19 mouse cellular contexts compared by ENCODE assay signal in genomic region chr1:63442186-63442585, GRCm38 (mm10).
DNase-seq lines count a peak whose midpoint lies in the region.
"Had no signal": no experiment of that assay in that cellular context is flagged by ENCODE, and none has a peak within 500 bp of the region (broad histone marks: within the 10 kb centered on the region; RNA-seq: fewer than 3 reads in every experiment).

No protein-coding gene starts in this region.

- DNase-seq in heart, adult 11 months, result peak; percentile 37
- no peak for DNase-seq in heart, adult 9 months (ENCODE audit: low spot score in 2 of 2)
- DNase-seq in R1 (ENCODE audit: low read depth, low spot score), result peak; percentile 99
- peak; percentile 28 for DNase-seq in brain, adult 2 months (ENCODE audit: low read depth, low spot score)
- DNase-seq in cerebellum, postnatal 25 days, result no peak
- DNase-seq in left cerebral cortex, adult 9 months (ENCODE audit: low spot score in 2 of 2), result no peak
- DNase-seq: adrenal gland, adult 2 months; adrenal gland, postnatal 14 days; B cell, adult 2 months; cerebellum, adult 18-20 months; cerebellum, adult 9-10 months; cerebellum, postnatal 14 days; forebrain, postnatal 0 days; gastrocnemius, postnatal 10 days; gastrocnemius, postnatal 36 days; heart, postnatal 10 days; heart, postnatal 36 days; kidney, adult 18-20 months; kidney, adult 9 months had no signal

Comparison
In these comparisons a context has a peak if more than half of its experiments do, and no peak if none do; other contexts are left out.
1. DNase-seq: peak in heart, adult 11 months (single experiment), R1 (single experiment) and brain, adult 2 months (single experiment); none in heart, adult 9 months (0 of 2), cerebellum, postnatal 25 days (0 of 2) and left cerebral cortex, adult 9 months (0 of 2).